Comparison of ENCODE assay signal across 9 mouse cellular contexts in genomic region chr17:87298944-87299343, GRCm38 (mm10). TPM values are rescaled to one million over a fixed set of nuclear protein-coding genes. Genes with fewer than 3 reads are reported as not detected.
DNase-seq lines count a peak whose midpoint lies in the region; TF ChIP-seq lines count a peak whose summit lies in the region.
"Had no signal": no experiment of that assay in that cellular context is flagged by ENCODE, and none has a peak within 500 bp of the region (broad histone marks: within the 10 kb centered on the region; RNA-seq: fewer than 3 reads in every experiment).

No protein-coding gene starts in this region.

- H3K27ac ChIP-seq in thymus, adult 2 months (ENCODE audit: control insufficient read depth, insufficient read depth, low read length) = no peak overlapping the region
- H3K27ac ChIP-seq: macrophage had no signal

- H3K27me3 ChIP-seq in thymus, adult 2 months (ENCODE audit: control insufficient read depth, insufficient read depth, low read length) = no peaks in the 10 kb centered on the region

- TF ChIP-seq CTCF in thymus, adult 2 months (IDR thresholded peaks at IDR 0.05; ENCODE audit: borderline replicate concordance, control insufficient read depth, extremely low read depth, insufficient read depth, low read length, poor library complexity) = no peak

- WGBS in thymus, adult 2 months = 38% methylated on average over 6 of the region's 6 CpGs

- no peak for TF ChIP-seq POLR2A in thymus, adult 2 months (IDR thresholded peaks at IDR 0.05; ENCODE audit: control insufficient read depth, extremely low read depth, insufficient read depth, low read length, poor library complexity)

- peak; percentile 53 for DNase-seq in adrenal gland, adult 2 months
- DNase-seq in adrenal gland, adult 18-20 months (ENCODE audit: low spot score in 2 of 2) = no peak
- peak; percentile 39 for DNase-seq in thymus, adult 2 months
- no peak for DNase-seq in thymus, adult 18-20 months
- peak; percentile 59 to 80 for DNase-seq in lung, postnatal 4 days
- no peak for DNase-seq in cerebellum, postnatal 4 days (ENCODE audit: low spot score in 2 of 2)
- DNase-seq in gastrocnemius, postnatal 25 days = no peak
- DNase-seq in cerebellum, adult 9-10 months = no peak

- H3K4me1 ChIP-seq in thymus, adult 2 months (replicated peaks; ENCODE audit: control insufficient read depth, insufficient read depth, low read length) = peaks cover 27% of the 10 kb centered on the region

- H3K4me3 ChIP-seq in thymus, adult 2 months (ENCODE audit: control insufficient read depth, insufficient read depth, low read length) = no peak overlapping the region

- peaks cover 7% of the 10 kb centered on the region for H3K36me3 ChIP-seq in thymus, adult 2 months (ENCODE audit: control insufficient read depth, insufficient read depth, low read length)

RNA-seq across cellular contexts. Expression of gene Ttc7, which starts 16.3 kb away (rescaled TPM):
- 10 to 100 TPM; 12.0 to 15.1 TPM for total RNA-seq in adrenal gland, adult 2 months (2021)
- 30.6 and 34.0 TPM in 2 replicates for polyA plus RNA-seq in adrenal gland, adult 2 months (2012; rRNA removed)
- total RNA-seq in adrenal gland, adult 18-20 months (2021) = 10 to 100 TPM; 15.2 to 16.0 TPM
- polyA plus RNA-seq in thymus, adult 2 months (2012; rRNA removed) = 93.6 and 148 TPM in 2 replicates
- 1 to 10 TPM; 7.1 to 8.4 TPM for total RNA-seq in gastrocnemius, postnatal 25 days (2021)

RNA-seq across cellular contexts. Expression of gene Mcfd2, which starts 33.2 kb away (rescaled TPM):
- 100 to 1,000 TPM; 232 to 255 TPM for total RNA-seq in adrenal gland, adult 2 months (2021)
- 178 and 211 TPM in 2 replicates for polyA plus RNA-seq in adrenal gland, adult 2 months (2012; rRNA removed)
- total RNA-seq in adrenal gland, adult 18-20 months (2021) = 100 to 1,000 TPM; 190 to 305 TPM
- polyA plus RNA-seq in thymus, adult 2 months (2012; rRNA removed) = 46.7 and 48.7 TPM in 2 replicates
- total RNA-seq in gastrocnemius, postnatal 25 days (2021) = 10 to 100 TPM; 19.9 to 22.1 TPM

Comparison
In these comparisons a context has a peak if more than half of its experiments do, and no peak if none do; other contexts are left out.
1. DNase-seq: peak in adrenal gland, adult 2 months (single experiment), thymus, adult 2 months (single experiment) and lung, postnatal 4 days (2 of 2); none in adrenal gland, adult 18-20 months (0 of 2), thymus, adult 18-20 months (0 of 2), cerebellum, postnatal 4 days (0 of 2), gastrocnemius, postnatal 25 days (single experiment) and cerebellum, adult 9-10 months (single experiment).
2. RNA of gene Mcfd2, which starts 33.2 kb away (total RNA-seq): 190 to 305 TPM in adrenal gland, adult 18-20 months and 232 to 255 TPM in adrenal gland, adult 2 months; 19.9 to 22.1 TPM in gastrocnemius, postnatal 25 days; every median in the first group is over 4 times any median in the second.